Mouse (Mus musculus): ENCODE measurements around the gene Ptges2. TPM values are rescaled to one million over a fixed set of nuclear protein-coding genes. Genes with fewer than 3 reads are reported as not detected.

Ptges2 gene
- total RNA-seq, 1 experiment from 2014 or later: 7.1 TPM

GRCm38 (mm10) chr2:32367315-32367714, 28.4 kb upstream of the Ptges2 start:
- no peak for ATAC-seq (replicated peaks; ENCODE audit: low read depth, poor library complexity, severe bottlenecking)

- no peak for ATAC-seq (replicated peaks; ENCODE audit: low read depth, poor library complexity, severe bottlenecking)
Observed at GRCm38 (mm10) chr2:32374191-32374590, 21.5 kb upstream of the Ptges2 start.

DNA sequence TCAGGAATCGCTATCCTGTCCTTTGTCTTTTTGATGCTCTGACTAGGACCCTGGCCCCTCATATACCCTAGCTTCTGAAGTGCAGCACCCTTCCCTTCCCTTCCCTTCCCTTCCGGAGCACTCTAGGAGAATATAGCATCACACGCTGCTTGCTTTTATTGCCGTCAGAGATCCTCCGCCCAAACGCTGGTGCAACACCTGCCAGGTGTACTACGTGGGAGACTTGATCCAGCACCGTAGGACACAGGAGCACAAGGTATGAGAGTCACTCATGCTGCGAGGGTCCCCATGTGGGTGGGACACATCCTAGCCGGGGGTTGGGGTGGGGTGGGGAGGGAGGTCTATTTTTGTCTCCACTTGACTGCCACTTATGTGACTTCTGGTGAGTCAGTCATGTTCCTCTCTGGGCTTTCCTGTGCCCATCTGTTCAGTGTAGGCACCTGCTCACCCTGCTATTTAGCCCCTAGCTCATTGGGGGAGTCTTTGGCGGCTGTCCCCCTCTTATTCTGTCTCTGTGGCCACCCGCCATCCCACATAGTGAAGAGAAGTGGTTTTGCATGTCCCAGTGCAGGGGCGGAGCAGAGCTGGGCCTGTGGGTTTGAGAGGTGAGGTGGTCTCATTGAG, 20.3 kb upstream of the Ptges2 start:
- ATAC-seq (replicated peaks; ENCODE audit: low read depth, poor library complexity, severe bottlenecking): no peak

DNA sequence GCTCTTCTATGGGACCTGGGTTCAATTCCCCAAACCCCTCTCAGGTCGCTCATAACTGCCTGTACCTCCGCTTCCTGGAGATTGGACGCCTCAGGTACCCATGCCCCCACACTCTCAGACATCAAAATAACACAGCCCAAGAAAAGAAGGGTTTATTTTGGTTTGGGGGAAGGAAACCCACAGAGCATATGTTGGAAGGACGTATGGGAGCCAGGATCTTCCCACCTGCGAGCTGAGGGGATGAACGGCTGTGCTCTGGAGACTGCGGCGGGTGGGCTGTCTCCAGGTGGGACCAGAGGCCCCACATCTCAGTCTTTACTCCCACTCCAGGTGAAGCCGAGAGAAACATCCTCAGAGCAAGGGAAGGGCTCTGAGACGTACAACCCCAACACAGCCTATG, 18.7 kb upstream of the Ptges2 start:
- no peak for ATAC-seq (replicated peaks; ENCODE audit: low read depth, poor library complexity, severe bottlenecking)

GRCm38 (mm10) chr2:32380001-32380500, 15.6 kb upstream of the Ptges2 start:
- no peak for ATAC-seq (replicated peaks; ENCODE audit: low read depth, poor library complexity, severe bottlenecking)

- 0 out of 2 replicates have a peak, but pooled peaks have one; percentile 10 for ATAC-seq (replicated peaks; ENCODE audit: low read depth, poor library complexity, severe bottlenecking)
Observed at GRCm38 (mm10) chr2:32381141-32381774, 14.4 kb upstream of the Ptges2 start.

DNA sequence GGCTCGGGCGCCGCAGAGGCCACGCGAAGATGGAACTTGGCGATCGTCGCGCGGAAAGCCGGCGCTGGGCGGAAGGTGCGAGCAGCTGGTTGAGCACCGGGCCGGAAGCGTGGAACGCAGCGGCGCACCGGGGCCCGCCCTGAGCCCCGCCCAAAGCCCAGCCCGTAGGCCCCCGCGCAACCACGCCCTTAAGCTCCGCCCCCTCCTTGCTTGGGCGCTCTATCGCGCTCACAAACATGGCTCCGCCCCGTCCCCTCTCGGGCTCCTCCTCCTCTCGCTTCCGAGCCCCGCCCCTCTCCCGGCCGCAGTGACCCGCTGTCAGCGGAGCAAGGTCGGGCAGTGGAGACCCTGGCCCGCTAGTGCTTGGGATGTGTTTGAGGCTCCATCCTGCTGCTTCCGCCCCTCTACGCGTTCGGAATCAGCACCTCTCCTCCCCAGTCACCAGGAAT, 13.9 kb upstream of the Ptges2 start, which contains the start of gene 1110008P14Rik:
TSS of gene 1110008P14Rik (minus strand) at position 164 of the 449 bp plus-strand sequence.
- peak; percentile 94 for ATAC-seq (replicated peaks; ENCODE audit: low read depth, poor library complexity, severe bottlenecking)

DNA sequence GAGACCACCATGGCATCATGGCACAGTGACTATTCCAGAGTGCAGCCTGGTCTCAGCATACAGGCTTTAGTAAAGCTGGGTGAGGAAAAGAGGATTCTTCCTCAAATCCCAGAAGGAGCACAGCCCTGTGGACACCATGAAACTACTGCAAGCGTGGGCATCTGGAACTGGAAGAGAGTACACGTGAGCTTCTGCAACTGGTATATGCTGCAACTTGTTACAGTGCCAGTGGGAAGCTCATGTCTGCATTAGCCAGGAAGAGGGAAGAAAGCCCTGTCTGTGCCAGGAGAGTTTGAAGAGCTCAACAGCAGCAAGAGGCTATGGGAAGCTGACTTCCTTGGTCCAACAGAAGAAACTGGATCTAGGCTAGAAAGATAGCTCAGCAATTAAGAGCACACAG, 13.0 kb upstream of the Ptges2 start:
- no peak for ATAC-seq (replicated peaks; ENCODE audit: low read depth, poor library complexity, severe bottlenecking)

GRCm38 (mm10) chr2:32387706-32388490, 7.8 kb upstream of the Ptges2 start, which contains the start of gene Lcn2:
Gene Lcn2 (minus strand): TSS chr2:32388252.
- no peak for ATAC-seq (replicated peaks; ENCODE audit: low read depth, poor library complexity, severe bottlenecking)

GRCm38 (mm10) chr2:32389157-32389556, 6.5 kb upstream of the Ptges2 start:
- no peak for ATAC-seq (replicated peaks; ENCODE audit: low read depth, poor library complexity, severe bottlenecking)

DNA sequence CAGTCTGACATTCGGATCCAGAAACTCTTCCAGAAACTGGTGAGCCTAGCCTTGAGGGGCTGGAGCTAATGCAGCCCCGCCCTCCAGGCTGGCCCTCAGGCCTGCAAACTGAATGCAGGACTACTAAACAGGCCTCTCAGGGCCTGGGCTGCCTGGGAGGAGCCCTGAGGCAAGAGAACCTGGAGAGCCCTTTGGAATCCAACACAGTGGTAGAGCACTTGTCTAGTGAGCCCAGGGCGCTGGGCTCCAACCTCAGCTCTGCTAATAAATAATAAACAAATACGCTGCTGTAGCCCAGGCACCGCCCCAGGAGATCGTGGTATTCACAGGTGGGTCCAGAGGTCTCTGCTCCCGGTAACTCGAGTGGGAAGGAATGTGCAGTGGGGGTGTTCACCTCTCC, 4.8 kb upstream of the Ptges2 start:
- no peak for ATAC-seq (replicated peaks; ENCODE audit: low read depth, poor library complexity, severe bottlenecking)

DNA sequence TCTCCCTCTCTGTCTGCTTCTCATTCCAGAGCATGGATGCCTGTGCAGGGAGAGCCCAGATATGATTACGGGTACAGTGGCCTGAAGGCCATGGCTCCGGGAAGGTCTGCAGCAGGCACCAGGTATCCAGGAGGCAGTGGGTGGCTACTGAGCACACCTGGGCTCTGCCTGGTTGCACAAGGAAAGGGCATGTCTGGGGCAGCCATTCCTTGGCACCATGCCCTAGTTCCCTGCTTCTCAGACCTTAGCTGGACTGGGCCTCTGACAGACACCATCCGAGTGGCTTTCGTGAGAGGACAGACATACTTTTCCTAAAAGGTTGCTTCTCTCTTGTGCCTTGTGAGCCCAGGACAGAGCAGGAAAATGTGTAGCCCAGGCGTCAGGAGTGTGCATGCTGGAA, 3.6 kb upstream of the Ptges2 start:
- ATAC-seq (replicated peaks; ENCODE audit: low read depth, poor library complexity, severe bottlenecking): no peak

GRCm38 (mm10) chr2:32394973-32395372, 723 bp upstream of the Ptges2 start:
- ATAC-seq (replicated peaks; ENCODE audit: low read depth, poor library complexity, severe bottlenecking): peak; percentile 28

DNA sequence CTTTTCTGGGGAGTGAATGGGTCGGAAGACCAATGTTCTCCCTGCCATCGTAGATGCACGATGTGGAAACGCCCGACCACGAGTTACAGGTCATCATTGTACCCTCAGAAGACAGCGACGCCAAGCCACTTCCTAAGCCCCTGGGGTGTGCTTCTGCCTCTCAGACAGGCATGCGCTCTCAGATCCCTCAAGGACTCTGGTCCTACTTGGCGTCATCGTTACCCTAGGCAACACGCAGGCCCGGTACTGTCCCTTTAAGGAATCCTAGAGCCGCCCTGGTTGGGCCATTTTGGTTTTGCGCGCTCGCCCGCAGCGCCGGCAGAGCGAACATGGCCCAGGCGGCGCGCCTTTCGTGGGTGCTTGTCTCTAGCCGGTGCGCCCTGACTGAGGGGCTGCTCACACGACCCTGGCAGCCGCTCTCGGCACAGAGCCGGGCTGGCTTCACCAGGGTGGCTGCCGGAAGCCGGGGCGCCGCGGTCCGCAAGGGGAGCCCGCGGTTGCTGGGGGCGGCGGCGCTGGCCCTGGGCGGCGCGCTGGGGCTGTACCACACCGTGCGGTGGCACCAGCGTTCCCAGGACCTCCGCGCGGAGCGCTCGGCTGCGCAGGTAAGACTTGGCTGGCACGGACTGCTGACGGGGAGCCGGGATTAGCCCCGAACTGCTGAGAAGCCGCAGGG, 388 bp downstream of the Ptges2 start:
- peak; percentile 86 for ATAC-seq (replicated peaks; ENCODE audit: low read depth, poor library complexity, severe bottlenecking)

DNA sequence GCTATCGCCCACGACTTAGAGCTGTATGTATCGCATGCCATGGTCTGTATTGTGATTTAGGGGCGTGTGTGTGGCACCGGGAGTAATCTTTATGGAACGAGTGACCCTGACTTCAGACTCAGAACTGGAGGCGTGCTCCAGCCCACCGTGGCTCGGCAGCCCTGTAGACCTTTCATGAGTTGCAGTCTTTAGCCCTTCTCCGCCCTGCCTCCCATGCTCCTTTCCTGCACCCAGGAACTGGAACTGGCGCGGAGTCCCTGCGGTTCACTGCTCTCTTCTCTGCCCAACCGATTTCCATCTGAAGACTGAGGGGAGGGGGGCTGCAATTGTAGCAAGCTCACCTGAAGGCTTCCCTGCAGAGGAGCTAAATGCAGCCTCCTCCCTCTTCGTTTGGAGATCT, 999 bp downstream of the Ptges2 start:
- ATAC-seq (replicated peaks; ENCODE audit: low read depth, poor library complexity, severe bottlenecking): no peak

DNA sequence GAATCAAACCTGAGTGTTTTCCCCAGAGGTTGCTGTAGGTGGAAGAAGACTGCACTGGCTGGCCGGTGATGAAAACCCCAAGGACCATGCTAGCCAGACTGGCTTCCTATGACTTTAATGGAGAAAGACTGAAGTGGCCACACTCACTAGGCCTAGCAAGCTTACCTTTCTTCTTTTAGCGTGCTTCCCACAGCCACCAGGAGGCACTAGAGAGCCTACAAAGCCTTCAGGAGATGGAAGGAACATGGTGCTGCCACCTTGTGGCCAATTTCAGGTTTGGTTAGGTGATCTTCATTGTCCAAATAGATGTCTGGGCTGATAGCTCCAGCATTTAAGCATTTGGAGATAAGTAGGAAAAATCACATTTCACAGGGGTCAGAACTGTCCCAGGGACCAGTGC, 9.0 kb downstream of the Ptges2 start:
- ATAC-seq (replicated peaks; ENCODE audit: low read depth, poor library complexity, severe bottlenecking): peak; percentile 93

DNA sequence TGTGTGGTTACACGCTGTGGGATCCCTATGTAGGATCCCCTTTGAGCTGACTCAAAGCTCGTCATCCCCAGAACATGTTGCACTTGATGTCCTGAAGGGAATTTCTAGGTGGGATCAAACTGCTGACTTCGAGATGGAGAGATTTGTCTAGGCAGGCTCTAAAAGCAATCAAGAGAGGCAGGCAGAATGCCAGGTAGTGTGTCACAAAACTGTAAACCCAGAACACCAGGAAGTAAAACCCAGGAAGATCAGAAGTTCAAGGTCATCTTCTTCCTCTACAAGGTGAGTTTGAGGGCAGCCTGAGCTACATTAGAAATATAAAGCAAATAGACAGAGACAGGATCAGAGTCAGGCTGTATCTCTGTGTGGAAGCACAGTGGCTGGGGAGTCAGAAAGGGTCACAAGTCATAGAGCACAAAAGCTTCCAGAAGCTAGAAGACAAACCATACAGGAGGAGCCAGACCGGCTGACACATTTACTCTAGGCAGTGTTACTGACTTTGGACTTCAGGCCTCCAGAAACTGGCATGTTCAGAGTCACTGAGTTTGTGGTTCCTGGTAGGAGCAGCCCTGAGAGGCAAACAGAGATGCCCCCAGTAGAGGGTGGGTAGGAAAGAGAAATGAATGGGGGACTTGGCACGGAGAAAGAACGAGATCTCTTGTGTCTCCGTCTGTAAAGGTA, 11.6 kb downstream of the Ptges2 start:
- no peak for ATAC-seq (replicated peaks; ENCODE audit: low read depth, poor library complexity, severe bottlenecking)

DNA sequence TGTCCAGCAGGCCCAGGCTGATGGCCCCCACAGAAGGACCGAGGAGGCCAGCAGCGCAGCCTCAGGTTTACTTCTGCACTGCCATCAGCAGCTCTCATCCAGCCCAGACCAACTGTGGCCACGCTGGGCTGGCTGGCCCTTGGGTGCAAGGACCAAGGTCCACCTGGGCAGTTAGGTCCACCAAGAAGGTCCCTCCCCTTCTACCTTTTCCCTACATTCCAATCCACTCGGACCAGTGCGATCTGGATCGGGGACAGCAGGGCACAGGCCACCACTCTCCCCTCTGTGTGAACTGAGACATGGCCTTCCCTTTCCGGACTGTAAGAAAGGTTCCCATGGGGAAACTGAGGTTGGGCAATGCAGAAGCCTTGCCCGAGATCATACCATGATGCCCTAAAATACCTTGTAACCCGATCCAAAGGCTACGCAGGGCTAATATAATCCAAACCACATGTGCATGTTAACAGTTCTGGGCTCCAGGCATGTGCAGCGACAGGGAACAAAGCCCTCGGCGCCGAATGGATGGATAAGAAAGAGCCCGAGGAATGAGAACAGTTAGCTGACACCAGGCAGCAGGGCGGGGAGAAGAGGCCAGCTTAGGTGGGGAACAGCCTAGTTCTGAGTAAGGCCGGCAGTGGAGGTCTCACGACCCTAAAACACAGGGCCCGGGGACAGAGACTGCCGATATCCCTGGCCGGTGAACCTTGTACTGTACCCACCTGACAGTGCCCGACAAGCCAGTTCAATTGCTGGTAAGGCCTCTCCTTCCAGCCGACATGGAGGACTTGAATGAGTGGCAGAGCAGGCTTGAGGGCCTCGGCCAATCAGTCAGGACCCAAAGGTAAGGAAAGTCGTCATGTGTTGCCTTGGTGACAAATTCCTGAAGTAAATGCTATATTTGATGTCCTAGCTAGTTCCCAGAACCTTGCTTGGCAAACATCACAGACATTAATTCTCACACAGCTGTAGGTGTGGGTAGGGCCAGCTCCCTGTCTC, 13.0 kb downstream of the Ptges2 start:
- no peak for ATAC-seq (replicated peaks; ENCODE audit: low read depth, poor library complexity, severe bottlenecking)

GRCm38 (mm10) chr2:32411407-32411806, 15.7 kb downstream of the Ptges2 start:
- no peak for ATAC-seq (replicated peaks; ENCODE audit: low read depth, poor library complexity, severe bottlenecking)
